Mouse (Mus musculus) Patski (cell line): Measurements from ENCODE around the gene Gata2. TPM values are rescaled to one million over a fixed set of nuclear protein-coding genes. Genes with fewer than 3 reads are reported as not detected.

ENCODE experiments used
- ATAC-seq: fragments of 100-300 bp; one replicate; pipeline ENCODE4 v1.8.0; 2021
- CTCF ChIA-PET: fragments of 350-600 bp; sonication (Branson Sonifier 250); formaldehyde crosslinking; loops from one replicate; lab custom pipeline; 2022; ENCODE audit warnings: inconsistent platforms; lab: Charles Lee
- POLR2A ChIA-PET: fragments of 350-600 bp; sonication (Branson Sonifier 250); formaldehyde crosslinking; loops from one replicate; lab custom pipeline; 2022; ENCODE audit warnings: antibody characterized with exemption, inconsistent platforms; lab: Charles Lee
- DNase-seq: peaks from one replicate; pipeline ENCODE4 v3.0.0-alpha.2; 2011; ENCODE audit warnings: low read depth, low spot score
- H3K27me3 ChIP-seq: fragments of 371-371 bp; one replicate; pipeline ENCODE4 v1.5.1; 2021
- CTCF ChIP-seq: fragments of 100-300 bp; IDR thresholded peaks from one replicate; pipeline ENCODE4 v1.5.1; 2021
- in situ Hi-C: fragments of 300-500 bp; cut with MboI; formaldehyde crosslinking; loops from 3 replicates; pipeline ENCODE4 v1.11.1; 2018; ENCODE audit warnings: low pct_unique_long_range_greater_than_20kb, mixed read lengths
- polyA plus RNA-seq: library from polyadenylated mRNA; unstranded; gene quantifications from one replicate; pipeline ENCODE4 v1.2.3, GENCODE M21; 2021

Gata2 gene
- polyA plus RNA-seq, 1 experiment from 2014 or later = 6.2 TPM

DNA sequence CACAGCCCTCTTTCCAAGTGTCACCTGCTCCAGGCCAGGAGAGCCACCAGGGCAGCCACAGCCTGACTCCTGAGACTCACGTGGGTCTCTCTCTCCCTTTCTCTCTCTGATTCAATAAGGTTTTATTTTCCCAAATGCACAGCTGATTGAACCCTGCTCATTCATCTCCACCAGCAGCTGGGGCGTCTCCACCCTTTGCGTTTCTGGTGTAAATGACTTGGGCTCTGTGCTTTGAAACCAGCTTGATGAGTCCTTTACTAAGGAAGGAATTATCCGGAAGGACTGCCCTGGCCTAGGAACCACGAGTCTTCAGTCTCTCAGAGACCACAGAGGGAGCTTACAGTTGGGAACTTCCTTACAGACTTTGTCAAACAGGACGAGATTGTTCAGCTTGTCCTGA, 38.5 kb downstream of the Gata2 start:
- ChIA-PET POLR2A (no interaction called here), CTCF (no interaction called here)
- in situ Hi-C loops = no loop called here
- DNase-seq (no peak), ATAC-seq (no peak)
- peaks cover 32% of the 10 kb centered on the region for H3K27me3 ChIP-seq
- no peak for TF ChIP-seq CTCF

DNA sequence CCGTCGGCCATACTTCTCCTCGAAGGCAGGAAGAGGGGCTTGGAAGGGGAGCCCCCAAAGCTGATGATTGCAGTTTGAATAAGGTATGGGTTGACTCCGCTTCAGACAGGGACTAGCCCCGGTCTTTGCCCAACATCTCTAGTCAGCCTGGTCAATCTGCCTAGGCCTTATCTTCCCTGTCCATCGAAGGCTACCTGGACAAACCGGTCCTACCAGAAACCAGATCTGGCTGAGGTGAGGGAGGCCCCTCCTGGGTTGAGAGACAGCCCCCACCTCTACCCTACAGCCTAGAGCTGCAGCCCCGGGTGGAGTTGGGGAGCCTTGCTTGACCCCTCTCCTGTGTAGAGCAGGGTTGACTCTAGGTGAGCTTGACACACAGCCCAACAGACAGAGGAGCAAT, 40.3 kb downstream of the Gata2 start:
- ATAC-seq (no peak), DNase-seq (no peak)
- no peak for TF ChIP-seq CTCF

DNA sequence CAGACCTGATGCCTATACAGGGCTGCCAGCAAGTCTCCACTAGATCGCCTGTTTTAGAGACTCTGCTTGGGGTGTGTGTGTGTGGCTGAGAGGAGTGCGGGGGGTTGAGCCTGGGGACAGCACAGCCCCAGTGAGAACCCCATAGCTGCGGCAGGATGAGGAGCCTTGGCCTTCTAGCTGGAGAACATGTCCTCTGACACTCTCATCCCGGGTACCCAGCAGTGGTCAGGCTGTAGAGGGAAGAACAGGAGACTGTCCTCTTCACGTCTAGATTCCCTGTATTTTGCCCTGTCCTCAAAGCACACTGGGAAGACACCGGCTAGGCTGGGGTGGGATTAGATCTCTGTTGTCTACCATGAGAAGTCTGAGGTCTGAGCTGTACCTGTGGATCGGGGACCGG, 41.8 kb downstream of the Gata2 start:
- TF ChIP-seq CTCF = no peak
- peaks cover 26% of the 10 kb centered on the region for H3K27me3 ChIP-seq
- POLR2A ChIA-PET = no interaction called here
- CTCF ChIA-PET = no interaction called here
- ATAC-seq (no peak), DNase-seq (no peak)
- in situ Hi-C loops = no loop called here

More for the DNA sequence above, 40.3 kb downstream of the Gata2 start:
- peaks cover 32% of the 10 kb centered on the region for H3K27me3 ChIP-seq
- in situ Hi-C loops = no loop called here
- CTCF ChIA-PET = no interaction called here
- POLR2A ChIA-PET = no interaction called here

DNA sequence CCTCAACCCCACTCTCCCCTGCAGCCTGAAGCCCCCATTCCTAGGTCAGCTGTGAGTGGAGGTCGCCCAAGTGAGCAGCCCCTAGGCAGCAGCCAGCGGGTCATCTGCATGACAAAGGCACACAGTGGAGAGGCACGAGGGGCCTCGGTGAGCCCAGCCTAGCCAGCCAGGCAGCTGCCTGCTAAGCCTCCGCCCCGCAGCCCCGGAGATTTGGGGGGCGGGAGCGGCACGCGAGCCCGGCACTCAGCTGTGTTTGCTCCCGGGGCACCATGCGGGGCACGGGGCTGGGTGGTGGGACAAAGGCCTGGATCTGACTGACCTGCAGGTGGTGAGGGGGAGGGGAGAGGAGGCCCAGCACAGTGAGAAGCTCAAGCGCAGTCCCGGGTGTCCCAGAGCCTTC, 42.3 kb downstream of the Gata2 start:
- in situ Hi-C loops = no loop called here
- TF ChIP-seq CTCF = no peak
- DNase-seq = no peak
- ChIA-PET CTCF (no interaction called here), POLR2A (no interaction called here)
- H3K27me3 ChIP-seq = peaks cover 26% of the 10 kb centered on the region
- ATAC-seq = no peak

DNA sequence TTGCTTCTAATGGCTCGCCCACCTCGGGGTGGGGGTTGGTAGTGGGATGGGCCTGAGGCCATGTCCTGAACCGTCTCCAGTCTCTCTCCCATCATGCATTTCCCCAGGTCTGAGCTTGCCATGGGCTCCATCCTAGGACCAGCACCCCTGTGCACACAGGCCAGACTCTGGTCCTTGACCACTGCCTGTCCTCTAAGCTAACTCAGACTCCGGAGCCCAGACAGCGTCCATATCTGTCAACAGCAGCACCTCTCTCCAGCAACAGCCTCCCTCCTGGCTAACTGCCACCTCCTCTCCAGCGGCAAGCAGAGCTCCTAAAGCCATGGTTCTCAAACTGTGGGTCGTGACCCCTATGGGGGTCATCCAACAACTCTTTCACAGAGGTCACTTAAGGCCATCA, 42.8 kb downstream of the Gata2 start:
- DNase-seq = no peak
- in situ Hi-C loops = no loop called here
- peaks cover 26% of the 10 kb centered on the region for H3K27me3 ChIP-seq
- POLR2A ChIA-PET = no interaction called here
- ATAC-seq = no peak
- no peak for TF ChIP-seq CTCF
- CTCF ChIA-PET = no interaction called here

DNA sequence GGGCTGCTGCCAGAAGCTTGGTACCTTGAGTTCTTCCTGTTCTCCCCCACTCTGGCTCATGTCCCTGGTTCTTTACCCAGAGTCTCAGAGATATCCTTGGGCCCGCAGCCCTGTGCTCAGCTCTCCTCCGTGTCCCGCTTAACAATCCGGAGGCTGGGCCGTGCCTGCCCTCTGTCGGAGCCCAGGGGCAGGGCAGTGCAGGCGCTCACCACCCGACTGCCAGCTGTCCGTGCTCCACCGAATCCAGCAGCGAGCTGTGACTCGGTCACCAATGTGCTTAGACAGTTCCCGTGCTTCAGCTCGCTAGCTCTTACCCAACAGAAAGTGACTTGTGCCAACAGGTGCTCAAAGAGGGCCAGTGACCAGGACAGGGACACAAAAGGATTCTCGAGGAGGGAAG, 48.9 kb downstream of the Gata2 start:
- ATAC-seq (no peak), DNase-seq (no peak)
- CTCF ChIA-PET = interaction anchor here (0.7 to 1.9 kb wide), 8 partner anchors 14 to 244 kb away, joined by 3 to 8 read pairs (median 4); partner anchors contain the start of gene Gata2
- POLR2A ChIA-PET = no interaction called here
- no peak for TF ChIP-seq CTCF
- in situ Hi-C loops = no loop called here
- H3K27me3 ChIP-seq = no peaks in the 10 kb centered on the region

DNA sequence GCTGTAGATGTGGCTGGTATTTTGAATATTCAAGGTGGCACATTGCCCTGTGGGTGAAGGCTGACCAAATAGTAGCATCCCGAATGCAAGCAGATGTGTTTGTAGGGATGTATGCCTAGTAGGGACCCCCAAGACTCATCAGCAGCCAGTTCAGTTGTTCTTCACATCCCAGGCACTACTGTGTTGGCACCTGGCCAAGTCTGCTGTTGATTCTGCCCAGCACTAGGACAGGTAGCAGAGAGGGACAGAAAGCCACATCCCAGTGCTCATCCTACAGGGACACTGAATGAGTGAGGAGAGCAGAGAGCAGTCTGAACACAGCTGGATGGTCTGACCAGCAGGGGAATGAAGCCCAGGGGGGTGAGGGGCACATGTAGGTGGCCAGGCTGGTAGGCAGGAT, 55.5 kb downstream of the Gata2 start:
- ATAC-seq = no peak
- ChIA-PET POLR2A (no interaction called here), CTCF (no interaction called here)
- TF ChIP-seq CTCF = no peak
- in situ Hi-C loops = no loop called here
- DNase-seq = no peak
- H3K27me3 ChIP-seq = no peaks in the 10 kb centered on the region

DNA sequence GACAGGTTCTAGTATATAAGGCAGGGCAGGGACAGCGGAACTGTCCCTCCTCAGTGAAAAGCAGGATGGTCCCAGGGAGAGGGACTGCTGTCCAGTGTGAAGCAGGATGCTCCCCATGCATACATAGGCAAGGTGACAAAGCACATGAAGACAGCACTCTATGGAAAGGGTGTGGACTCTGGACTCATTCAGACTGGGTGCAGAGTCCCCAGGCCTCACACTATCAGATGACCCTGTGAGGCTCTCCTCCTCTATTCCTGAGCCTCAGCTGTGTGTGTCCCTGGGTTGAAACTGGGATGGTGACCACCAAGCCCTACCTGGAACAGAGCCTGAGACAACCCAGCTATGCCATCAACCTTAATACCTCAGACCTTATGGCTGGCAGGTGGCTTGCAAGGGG, 57.7 kb downstream of the Gata2 start:
- no peak for DNase-seq
- POLR2A ChIA-PET = no interaction called here

DNA sequence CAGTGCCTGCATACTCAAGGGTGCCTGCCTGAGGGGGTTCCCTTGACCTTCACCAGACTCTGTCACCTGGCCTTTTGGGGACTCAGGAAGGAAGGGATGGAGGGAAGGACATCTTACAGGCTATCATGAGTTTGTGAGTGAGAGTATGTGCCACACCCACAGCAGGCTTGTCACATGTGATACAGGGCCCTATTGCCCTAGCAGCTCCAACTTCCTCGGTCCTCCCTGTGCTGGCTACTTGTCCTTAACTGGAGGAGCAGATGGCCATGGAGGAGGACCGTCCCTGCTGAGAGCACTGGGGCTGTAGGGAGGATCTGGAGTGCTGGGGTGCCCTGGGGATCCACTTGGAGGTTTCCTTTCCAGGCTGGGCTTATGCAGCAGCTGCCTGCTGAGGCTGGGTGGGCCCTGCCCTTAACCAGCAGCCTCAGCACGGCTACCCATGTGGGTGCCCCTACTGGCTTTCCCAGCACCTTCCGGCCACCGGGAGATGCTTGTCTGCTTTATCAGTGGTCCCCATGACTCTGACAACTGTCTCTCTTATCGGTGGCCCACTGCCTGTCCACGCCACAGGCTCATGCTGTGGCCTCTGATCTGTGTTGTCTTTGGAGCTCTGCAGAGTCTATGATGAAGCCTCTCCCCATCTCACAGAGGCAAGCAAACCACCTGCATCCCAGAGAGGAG, 58.2 kb downstream of the Gata2 start:
- ChIA-PET POLR2A (no interaction called here), CTCF (no interaction called here)
- TF ChIP-seq CTCF = no peak
- H3K27me3 ChIP-seq = no peaks in the 10 kb centered on the region
- in situ Hi-C loops = no loop called here
- DNase-seq (no peak), ATAC-seq (no peak)

More for the DNA sequence above, 57.7 kb downstream of the Gata2 start:
- H3K27me3 ChIP-seq = no peaks in the 10 kb centered on the region
- CTCF ChIA-PET = no interaction called here
- TF ChIP-seq CTCF = no peak
- in situ Hi-C loops = no loop called here
- no peak for ATAC-seq

DNA sequence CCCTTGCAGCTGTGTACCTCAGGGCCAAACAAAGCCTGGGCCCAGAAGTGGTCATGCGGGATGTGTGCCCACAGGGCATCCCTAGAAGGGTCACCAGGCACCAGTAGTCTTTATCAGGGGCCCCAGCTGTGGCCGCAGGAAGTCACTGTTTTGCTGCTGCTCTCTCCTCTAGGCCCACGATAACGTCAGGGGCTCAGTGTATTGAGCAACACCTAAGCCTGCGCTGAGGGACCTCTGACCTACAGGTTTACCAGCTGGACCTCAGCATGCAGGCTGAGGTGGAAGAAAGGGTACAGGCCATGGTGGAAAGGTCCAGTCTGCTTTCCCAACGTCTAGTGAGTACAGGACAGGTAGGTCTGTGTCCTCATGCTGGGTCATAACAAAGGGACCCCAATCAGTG, 60.4 kb downstream of the Gata2 start:
- CTCF ChIA-PET = no interaction called here
- in situ Hi-C loops = no loop called here
- DNase-seq (no peak), ATAC-seq (no peak)
- POLR2A ChIA-PET = interaction anchor here (1.1 kb wide), 1 partner anchor 10 kb away, joined by 3 read pairs; no protein-coding TSS in a partner anchor
- H3K27me3 ChIP-seq = no peaks in the 10 kb centered on the region
- TF ChIP-seq CTCF = no peak

DNA sequence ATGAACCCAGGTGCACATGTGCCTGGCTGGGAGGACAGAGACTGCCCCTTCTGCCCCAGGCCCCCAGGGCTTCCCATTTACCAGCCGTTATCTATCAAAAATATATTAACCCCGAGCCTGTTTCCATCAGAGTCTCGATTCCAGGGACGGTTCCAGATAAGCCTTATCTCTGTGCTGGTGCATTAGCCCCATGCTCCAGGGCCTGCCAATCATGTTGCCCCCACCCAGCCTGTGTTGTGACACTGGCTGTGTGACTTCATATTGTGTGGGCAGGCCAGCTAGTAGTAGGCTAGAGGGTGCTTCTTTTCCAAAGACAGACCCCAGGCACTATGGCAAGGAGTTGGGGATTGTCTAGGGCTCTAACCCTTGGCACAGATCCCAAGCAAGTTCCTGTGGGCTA, 61.7 kb downstream of the Gata2 start:
- CTCF ChIA-PET = no interaction called here
- no peak for DNase-seq
- in situ Hi-C loops = no loop called here
- no peak for TF ChIP-seq CTCF
- no peak for ATAC-seq
- POLR2A ChIA-PET = no interaction called here
- no peaks in the 10 kb centered on the region for H3K27me3 ChIP-seq

Other genes starting within 250 kb of the Gata2 start
- 29.6 TPM for gene H1fx, start 212.3 kb upstream of the Gata2 start, polyA plus RNA-seq
- gene Rab7, start 148.6 kb upstream of the Gata2 start, polyA plus RNA-seq = 345 TPM
- 218 TPM for gene Rpn1, start 109.4 kb upstream of the Gata2 start, polyA plus RNA-seq
- not detected for gene Dnajb8, start 28.4 kb downstream of the Gata2 start, polyA plus RNA-seq